Mouse (Mus musculus): ENCODE measurements around the gene Mob3b. TPM values are rescaled to one million over a fixed set of nuclear protein-coding genes. Genes with fewer than 3 reads are reported as not detected.

Mob3b gene
- 3.6 and 5.1 TPM in 2 replicates for polyA plus RNA-seq (2015; fragmentation: Nextera tagmentation; extraction: Ambion mirVana)

DNA sequence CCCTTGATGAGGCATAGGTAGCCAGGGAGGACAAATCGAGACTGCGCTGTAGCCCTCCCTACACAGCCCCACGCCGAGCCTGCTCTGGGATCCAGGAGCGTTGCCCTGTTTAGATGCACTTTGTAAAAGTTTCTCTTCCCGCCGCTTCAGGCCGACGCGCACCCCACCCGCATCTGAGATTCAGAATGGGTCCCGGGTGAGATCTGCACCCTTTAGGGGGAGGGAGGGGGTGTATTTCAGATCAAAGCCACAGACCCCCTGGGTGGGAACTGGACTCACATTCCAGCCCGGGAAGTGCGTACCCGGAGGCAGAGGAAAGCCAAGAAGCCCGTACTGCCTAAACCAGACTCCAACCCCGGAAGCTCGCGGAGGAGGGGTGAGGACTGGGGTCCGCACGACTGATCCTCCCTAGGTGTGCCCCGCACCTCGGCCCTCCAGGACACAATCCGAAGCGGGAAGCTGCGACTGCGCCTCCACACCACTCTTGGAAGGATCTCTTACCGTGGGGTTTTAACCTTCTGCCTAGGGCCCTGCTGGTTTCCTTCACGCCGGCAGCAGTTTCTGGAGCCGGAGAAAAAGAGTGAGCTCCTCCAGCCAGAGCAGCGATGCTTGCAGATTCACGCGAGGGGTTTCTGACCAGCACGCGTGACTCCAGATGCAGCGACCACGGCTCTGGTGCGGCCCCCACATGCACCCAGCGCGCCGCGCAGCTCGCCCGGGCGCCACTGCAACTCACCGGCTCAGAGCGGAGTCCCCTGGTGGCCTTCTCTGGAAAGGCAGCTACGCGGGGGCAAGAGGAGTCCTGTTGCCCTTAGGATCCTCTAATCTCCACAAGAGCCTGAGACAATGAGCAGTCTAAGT lies at the start of gene Mob3b:
TSS of gene Mob3b (minus strand) at position 734 of the 861 bp plus-strand sequence.
- Histone ChIP-seq H3K9ac (peak within 1 kb of the TSS; percentile 72), H3K4me3 (peak within 1 kb of the TSS; percentile 59), H3K36me3 (no peaks in the 10 kb centered on the region), H3K9me3 (no peaks in the 10 kb centered on the region), H3K4me2 (peak within 1 kb of the TSS; percentile 97), H3K27me3 (0 out of 2 replicates have a peak, but pooled peaks cover 5% of the 10 kb centered on the region), H3K27ac (replicated peaks) (peak within 1 kb of the TSS; percentile 34), H3K4me1 (replicated peaks) (peaks cover 15% of the 10 kb centered on the region)
- ATAC-seq (ENCODE audit: low read depth), result peak; percentile 89
- WGBS, result under 1% methylated on average over 50 of the region's 50 CpGs

DNA sequence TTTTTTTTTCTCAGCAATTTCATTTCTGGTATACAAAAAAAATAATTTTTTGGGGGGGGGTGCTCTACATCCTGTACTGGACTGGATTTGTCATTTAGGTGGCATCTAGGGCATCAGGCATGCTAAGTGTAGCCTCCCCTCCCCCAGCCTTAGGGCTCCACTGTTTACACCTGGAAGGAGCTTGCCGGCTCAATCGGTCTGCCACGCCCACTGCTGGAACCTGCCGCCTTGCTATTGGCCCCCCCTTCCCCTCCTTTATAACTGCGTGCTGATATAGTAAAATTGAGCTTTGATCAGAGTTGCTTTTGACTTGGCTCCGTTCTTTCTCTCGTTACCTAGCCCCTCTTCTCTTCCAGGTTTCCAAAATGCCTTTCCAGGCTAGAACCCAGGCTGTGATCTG lies 47.4 kb upstream of the Mob3b start:
- 57% methylated on average over 7 of the region's 7 CpGs for WGBS

DNA sequence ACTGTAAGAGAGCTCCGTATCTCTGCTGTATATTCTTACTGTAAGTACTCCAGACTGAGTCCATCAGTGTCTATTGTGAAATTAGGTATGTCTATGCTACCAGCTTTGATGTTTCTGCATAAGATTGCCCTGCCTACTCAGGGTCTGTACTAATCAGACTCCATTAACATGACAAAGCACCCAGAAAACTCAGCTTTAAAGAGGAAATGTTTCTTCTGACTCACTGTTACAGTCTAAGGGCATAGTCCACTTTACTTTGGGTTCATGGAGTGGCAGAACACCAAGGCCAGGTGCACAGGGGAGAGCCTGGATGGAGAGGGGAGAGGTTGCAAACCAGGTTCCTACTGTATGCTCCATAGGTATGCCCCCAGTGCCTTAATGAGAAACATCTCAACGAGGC lies 46.4 kb upstream of the Mob3b start:
- 91% methylated on average over 2 of the region's 2 CpGs for WGBS
- no peak overlapping the region for H3K4me2 ChIP-seq
- H3K9ac ChIP-seq, result no peak overlapping the region
- no peak for ATAC-seq (ENCODE audit: low read depth)
- no peak overlapping the region for H3K4me3 ChIP-seq
- H3K36me3 ChIP-seq, result peaks cover 58% of the 10 kb centered on the region
- no peaks in the 10 kb centered on the region for H3K9me3 ChIP-seq
- no peaks in the 10 kb centered on the region for H3K4me1 ChIP-seq (replicated peaks)
- no peak overlapping the region for H3K27ac ChIP-seq (replicated peaks)
- H3K27me3 ChIP-seq, result no peaks in the 10 kb centered on the region

More for the DNA sequence above, 47.4 kb upstream of the Mob3b start:
- no peak for ATAC-seq (ENCODE audit: low read depth)
- H3K27ac ChIP-seq (replicated peaks), result no peak overlapping the region
- no peaks in the 10 kb centered on the region for H3K27me3 ChIP-seq
- peaks cover 55% of the 10 kb centered on the region for H3K36me3 ChIP-seq
- no peak overlapping the region for H3K4me3 ChIP-seq
- H3K4me2 ChIP-seq, result no peak overlapping the region
- no peaks in the 10 kb centered on the region for H3K4me1 ChIP-seq (replicated peaks)
- H3K9me3 ChIP-seq, result no peaks in the 10 kb centered on the region
- H3K9ac ChIP-seq, result no peak overlapping the region

DNA sequence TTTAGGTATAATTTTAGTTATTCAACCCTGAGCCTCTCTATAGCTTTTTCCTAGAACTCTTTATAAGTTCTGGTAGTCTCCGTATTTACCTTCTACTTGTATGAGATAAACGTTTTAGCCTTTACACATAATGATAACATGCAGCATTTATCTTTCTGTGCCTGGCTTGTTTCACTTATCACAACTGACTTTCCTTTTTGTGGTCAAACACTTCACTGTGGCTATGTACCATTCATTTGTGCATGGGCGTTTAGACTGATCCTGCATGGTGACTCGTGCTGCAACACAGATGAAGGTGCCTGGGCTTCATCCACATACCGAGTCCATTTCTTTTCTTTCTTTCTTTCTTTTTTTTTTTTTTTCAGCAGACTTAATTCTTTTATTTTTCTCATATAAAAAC lies 44.4 kb upstream of the Mob3b start:
- no peaks in the 10 kb centered on the region for H3K27me3 ChIP-seq
- ATAC-seq (ENCODE audit: low read depth), result no peak
- H3K9me3 ChIP-seq, result no peaks in the 10 kb centered on the region
- WGBS, result 90% methylated on average over 5 of the region's 5 CpGs
- H3K4me3 ChIP-seq, result no peak overlapping the region
- no peak overlapping the region for H3K27ac ChIP-seq (replicated peaks)
- no peak overlapping the region for H3K4me2 ChIP-seq
- H3K36me3 ChIP-seq, result peaks cover 69% of the 10 kb centered on the region
- no peaks in the 10 kb centered on the region for H3K4me1 ChIP-seq (replicated peaks)
- no peak overlapping the region for H3K9ac ChIP-seq

DNA sequence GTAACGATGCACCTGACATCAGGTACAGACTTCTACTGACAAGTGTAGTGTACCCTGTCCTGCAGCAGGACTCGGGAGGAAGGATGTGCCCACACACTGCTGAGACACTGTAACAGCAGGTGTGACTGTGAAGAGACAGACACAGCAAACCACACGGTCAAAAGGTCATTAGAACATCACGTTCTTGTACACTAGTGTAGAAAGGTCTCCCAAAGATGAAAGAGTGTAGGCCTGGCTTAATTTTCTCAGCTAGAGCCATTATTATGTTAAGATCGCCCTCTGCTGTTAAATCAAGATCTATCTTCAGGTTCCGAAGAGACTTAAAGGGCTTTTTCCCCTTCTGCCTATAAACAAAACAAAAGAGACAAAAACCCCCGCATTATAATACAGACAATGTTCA lies 35.4 kb upstream of the Mob3b start:
- Histone ChIP-seq H3K36me3 (peaks cover 29% of the 10 kb centered on the region), H3K9ac (no peak overlapping the region), H3K4me1 (replicated peaks) (0 out of 2 replicates have a peak, but pooled peaks cover 2% of the 10 kb centered on the region), H3K4me3 (no peak overlapping the region), H3K9me3 (no peaks in the 10 kb centered on the region), H3K27me3 (no peaks in the 10 kb centered on the region), H3K4me2 (no peak overlapping the region), H3K27ac (replicated peaks) (no peak overlapping the region)
- peak; percentile 47; the same call in 1 of the 2 replicates for ATAC-seq (ENCODE audit: low read depth)
- WGBS, result 34% methylated on average over 7 of the region's 7 CpGs

DNA sequence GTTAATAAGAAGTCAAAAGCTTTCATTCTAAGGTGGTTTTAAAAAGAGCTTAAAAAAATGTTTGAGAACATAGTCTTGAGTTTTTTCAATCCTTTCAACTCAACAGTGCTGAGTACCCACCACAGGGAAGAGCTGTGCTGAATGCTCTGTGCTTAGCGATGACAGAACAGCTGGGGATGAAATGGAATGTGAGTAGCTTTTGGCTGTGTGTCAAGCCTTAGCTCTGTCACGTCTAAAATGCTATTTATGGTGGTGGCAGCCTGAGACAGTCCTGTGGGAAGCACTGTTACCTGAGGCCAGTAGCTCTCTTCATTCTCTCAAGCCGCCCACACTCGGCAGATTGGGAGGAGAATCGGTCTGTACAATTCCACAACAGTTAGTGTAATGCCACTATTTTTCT lies 32.5 kb upstream of the Mob3b start:
- WGBS, result 67% methylated on average over 5 of the region's 5 CpGs
- peaks cover 15% of the 10 kb centered on the region; the same call in 1 of the 2 replicates for H3K36me3 ChIP-seq
- no peak overlapping the region for H3K4me3 ChIP-seq
- H3K4me2 ChIP-seq, result no peak overlapping the region
- 0 out of 2 replicates have a peak, but pooled peaks cover 2% of the 10 kb centered on the region for H3K4me1 ChIP-seq (replicated peaks)
- H3K9ac ChIP-seq, result no peak overlapping the region
- H3K27ac ChIP-seq (replicated peaks), result no peak overlapping the region
- ATAC-seq (ENCODE audit: low read depth), result no peak
- H3K27me3 ChIP-seq, result no peaks in the 10 kb centered on the region
- H3K9me3 ChIP-seq, result peaks cover 4% of the 10 kb centered on the region; the same call in 1 of the 2 replicates

DNA sequence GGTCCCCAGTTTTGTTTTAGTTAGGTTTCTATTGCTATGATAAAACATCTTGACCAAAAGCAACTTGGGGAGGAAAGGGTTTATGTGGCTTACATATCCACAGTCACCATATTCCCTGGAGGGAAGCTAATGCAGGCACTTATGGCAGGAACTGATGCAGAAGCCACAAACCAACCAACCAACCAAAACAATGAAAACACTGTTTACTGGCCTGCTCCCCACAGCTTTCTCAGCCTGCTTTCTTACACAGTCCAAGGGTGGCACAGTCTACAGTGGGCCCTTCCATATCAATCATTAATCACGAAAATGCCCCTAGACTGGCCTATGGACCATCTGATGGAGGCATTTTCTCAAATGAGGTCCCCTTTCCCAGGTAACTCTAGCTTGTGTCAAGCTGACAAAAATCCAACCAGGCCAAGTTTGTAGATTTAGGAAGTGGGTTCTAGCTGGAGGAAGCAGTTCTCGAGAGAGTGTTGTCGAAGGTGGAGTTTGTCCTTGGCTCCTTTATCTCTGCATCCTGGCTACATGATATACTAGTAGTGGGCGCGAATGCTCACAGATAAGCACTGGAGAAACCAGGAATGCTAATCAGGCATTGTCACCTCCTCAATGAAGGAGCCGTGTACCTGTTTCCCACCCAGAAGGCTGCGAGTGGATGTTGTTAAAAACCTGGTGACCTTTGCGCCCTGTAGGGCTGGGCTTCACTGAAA lies 30.5 kb upstream of the Mob3b start:
- Histone ChIP-seq H3K27me3 (no peaks in the 10 kb centered on the region), H3K4me3 (no peak overlapping the region), H3K27ac (replicated peaks) (no peak overlapping the region), H3K4me2 (no peak overlapping the region), H3K4me1 (replicated peaks) (0 out of 2 replicates have a peak, but pooled peaks cover 2% of the 10 kb centered on the region), H3K36me3 (peaks cover 9% of the 10 kb centered on the region; the same call in 1 of the 2 replicates), H3K9me3 (peaks cover 4% of the 10 kb centered on the region; the same call in 1 of the 2 replicates), H3K9ac (no peak overlapping the region)
- WGBS, result 93% methylated on average over 8 of the region's 8 CpGs
- no peak for ATAC-seq (ENCODE audit: low read depth)

DNA sequence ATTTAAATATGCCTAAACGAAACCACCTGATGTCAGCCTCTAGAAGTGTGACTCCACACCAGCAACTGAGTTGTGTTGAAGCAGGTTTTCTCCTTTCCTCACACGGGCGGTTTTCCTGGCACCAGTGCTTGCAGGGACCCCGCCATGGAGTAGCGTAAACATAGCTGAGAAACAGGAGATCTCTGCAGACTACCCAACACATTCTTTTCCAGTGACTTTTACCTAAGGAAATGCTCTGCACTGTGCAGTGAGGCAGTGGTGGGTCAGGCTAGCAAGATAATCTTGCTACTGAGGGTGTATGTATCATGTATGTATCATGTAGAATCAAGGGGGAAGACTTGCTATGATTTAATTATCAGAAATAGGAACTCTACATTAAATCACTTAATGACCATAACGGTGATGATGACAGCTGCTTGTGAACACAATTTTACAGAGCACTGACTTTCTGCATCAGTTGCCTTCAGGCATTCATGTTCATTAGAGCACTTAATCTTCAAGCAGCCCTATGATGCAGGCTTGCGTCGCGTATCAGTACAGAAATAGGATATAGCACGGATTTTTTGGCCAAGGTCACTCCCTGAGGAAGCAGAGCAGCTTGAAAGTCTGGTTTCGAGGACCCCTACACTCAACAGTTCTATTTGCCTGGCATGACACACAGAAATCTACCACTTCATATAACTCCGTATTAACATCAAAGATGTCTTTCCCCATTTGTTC lies 20.8 kb upstream of the Mob3b start:
- no peaks in the 10 kb centered on the region for H3K27me3 ChIP-seq
- 0 out of 2 replicates have a peak, but pooled peaks cover 2% of the 10 kb centered on the region for H3K4me1 ChIP-seq (replicated peaks)
- no peaks in the 10 kb centered on the region for H3K9me3 ChIP-seq
- H3K9ac ChIP-seq, result no peak overlapping the region
- WGBS, result 75% methylated on average over 12 of the region's 12 CpGs
- no peak overlapping the region for H3K4me3 ChIP-seq
- H3K27ac ChIP-seq (replicated peaks), result no peak overlapping the region
- ATAC-seq (ENCODE audit: low read depth), result no peak
- H3K36me3 ChIP-seq, result no peaks in the 10 kb centered on the region
- H3K4me2 ChIP-seq, result no peak overlapping the region

DNA sequence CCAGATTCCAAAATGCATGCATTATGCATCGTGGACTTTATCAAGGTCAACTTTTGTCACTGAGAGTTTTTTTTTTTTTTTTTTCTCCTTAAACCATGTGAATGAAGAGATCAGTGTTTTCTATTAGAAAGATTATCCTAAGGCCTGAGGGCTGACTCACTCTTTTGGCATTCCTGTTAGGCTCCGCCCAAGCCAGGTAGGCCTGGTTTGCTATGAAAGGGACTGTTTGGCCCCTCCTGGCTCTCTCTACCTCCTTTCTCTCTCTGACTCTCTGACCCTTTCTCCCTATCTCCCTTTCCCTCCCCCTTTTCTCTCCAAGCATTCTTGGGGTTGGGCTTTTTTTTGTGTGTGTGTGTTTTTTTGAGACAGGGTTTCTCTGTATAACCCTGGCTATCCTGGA lies 18.3 kb upstream of the Mob3b start:
- Histone ChIP-seq H3K4me2 (no peak overlapping the region), H3K27me3 (no peaks in the 10 kb centered on the region), H3K4me3 (no peak overlapping the region), H3K4me1 (replicated peaks) (0 out of 2 replicates have a peak, but pooled peaks cover 2% of the 10 kb centered on the region), H3K9ac (no peak overlapping the region), H3K36me3 (no peaks in the 10 kb centered on the region), H3K9me3 (no peaks in the 10 kb centered on the region), H3K27ac (replicated peaks) (no peak overlapping the region)
- no peak for ATAC-seq (ENCODE audit: low read depth)
- 92% methylated on average over 2 of the region's 2 CpGs for WGBS

DNA sequence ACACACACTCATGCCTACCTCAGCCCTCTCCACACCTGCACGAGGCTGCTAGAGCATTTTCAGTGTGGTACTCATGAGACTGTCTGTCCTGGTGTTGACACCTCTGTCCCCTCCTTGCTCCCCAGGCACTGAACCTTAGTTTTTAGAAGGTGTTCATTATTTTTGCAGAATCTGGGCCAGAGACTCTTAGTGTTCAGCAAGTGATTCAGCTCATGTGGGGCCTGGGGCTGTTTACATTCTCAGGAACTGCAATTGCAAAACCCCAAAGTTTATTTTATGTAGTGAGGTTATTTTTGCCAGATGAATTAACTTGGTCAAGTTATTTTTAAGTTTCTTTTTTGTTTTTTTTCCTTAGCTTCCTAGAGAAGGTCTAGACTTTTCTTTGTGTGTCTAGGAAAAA lies 16.3 kb upstream of the Mob3b start:
- 65% methylated on average over 1 of the region's 1 CpGs for WGBS
- H3K4me2 ChIP-seq, result no peak overlapping the region

DNA sequence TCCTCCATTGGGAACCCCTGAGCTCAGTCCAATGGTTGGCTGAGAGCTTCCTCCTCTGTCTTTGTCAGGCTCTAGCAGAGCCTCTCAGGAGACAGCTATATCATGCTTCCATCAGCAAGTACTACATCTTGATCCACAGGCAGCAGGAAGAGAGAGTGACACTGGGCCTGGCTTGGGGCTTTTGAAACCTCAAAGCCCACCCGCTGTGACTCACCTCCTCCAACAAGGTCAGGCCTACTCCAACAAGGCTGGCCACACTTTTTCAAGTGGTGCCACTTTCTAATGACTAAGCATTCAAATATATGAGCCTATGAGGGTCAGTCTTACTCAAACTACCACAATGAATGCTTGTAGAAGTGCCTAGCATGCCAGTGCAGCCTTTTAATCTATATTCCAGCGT lies 15.2 kb upstream of the Mob3b start:
- H3K4me1 ChIP-seq (replicated peaks), result 0 out of 2 replicates have a peak, but pooled peaks cover 3% of the 10 kb centered on the region
- H3K27ac ChIP-seq (replicated peaks), result no peak overlapping the region
- H3K27me3 ChIP-seq, result no peaks in the 10 kb centered on the region
- no peak overlapping the region for H3K9ac ChIP-seq
- 90% methylated on average over 2 of the region's 2 CpGs for WGBS
- no peak overlapping the region for H3K4me3 ChIP-seq
- no peak for ATAC-seq (ENCODE audit: low read depth)
- no peaks in the 10 kb centered on the region for H3K9me3 ChIP-seq
- no peak overlapping the region for H3K4me2 ChIP-seq
- no peaks in the 10 kb centered on the region for H3K36me3 ChIP-seq

More for the DNA sequence above, 16.3 kb upstream of the Mob3b start:
- H3K4me1 ChIP-seq (replicated peaks), result 0 out of 2 replicates have a peak, but pooled peaks cover 5% of the 10 kb centered on the region
- no peak overlapping the region for H3K27ac ChIP-seq (replicated peaks)
- H3K9me3 ChIP-seq, result no peaks in the 10 kb centered on the region
- H3K9ac ChIP-seq, result no peak overlapping the region
- H3K4me3 ChIP-seq, result no peak overlapping the region
- no peaks in the 10 kb centered on the region for H3K27me3 ChIP-seq
- no peaks in the 10 kb centered on the region for H3K36me3 ChIP-seq
- no peak for ATAC-seq (ENCODE audit: low read depth)
